Mouse (Mus musculus) cerebellum, adult 8-10 months (tissue): ENCODE results near the gene Sapcd1.
"Not testable (repeated sequence)": the region's sequence is repeated elsewhere in the genome, so short reads cannot be mapped to it uniquely, and the experiment has no call there.

Source experiments
- DNase-seq: peaks from one replicate; pipeline ENCODE4 v3.0.0; 2022

The Sapcd1 gene

GRCm38 (mm10) chr17:35051156-35052086 lies 23.6 kb upstream of the Sapcd1 start:
- peak; percentile 52 for DNase-seq

- peak; percentile 40 for DNase-seq
Observed at GRCm38 (mm10) chr17:35050126-35050750, 22.4 kb upstream of the Sapcd1 start.

GRCm38 (mm10) chr17:35049561-35050016 lies 21.8 kb upstream of the Sapcd1 start, which contains the start of gene Clic1:
Gene Clic1, plus strand, starts transcription at chr17:35049966.
- no peak for DNase-seq

GRCm38 (mm10) chr17:35048932-35049440 lies 21.2 kb upstream of the Sapcd1 start:
- DNase-seq: no peak

GRCm38 (mm10) chr17:35048149-35048931 lies 20.5 kb upstream of the Sapcd1 start:
- peak; percentile 7 for DNase-seq

- DNase-seq: no peak
Observed at GRCm38 (mm10) chr17:35047688-35048087, 19.9 kb upstream of the Sapcd1 start.

- DNase-seq: peak; percentile 94
Observed at GRCm38 (mm10) chr17:35046681-35047455, 19.1 kb upstream of the Sapcd1 start, which contains the start of gene Msh5. Gene Msh5, minus strand, starts transcription at chr17:35046745.

GRCm38 (mm10) chr17:35045807-35046680 lies 18.2 kb upstream of the Sapcd1 start:
- DNase-seq: peak; percentile 39

- DNase-seq: peak; percentile 5
Observed at GRCm38 (mm10) chr17:35044904-35045806, 17.3 kb upstream of the Sapcd1 start.

- DNase-seq: no peak
Observed at GRCm38 (mm10) chr17:35043794-35044193, 16.0 kb upstream of the Sapcd1 start.

GRCm38 (mm10) chr17:35039121-35039873 lies 11.5 kb upstream of the Sapcd1 start:
- DNase-seq: no peak

- DNase-seq: no peak
Observed at GRCm38 (mm10) chr17:35034896-35035295, 7.1 kb upstream of the Sapcd1 start.

- DNase-seq: not testable (repeated sequence)
Observed at GRCm38 (mm10) chr17:35033703-35034102, 5.9 kb upstream of the Sapcd1 start.

- no peak for DNase-seq
Observed at GRCm38 (mm10) chr17:35032323-35032870, 4.6 kb upstream of the Sapcd1 start.

GRCm38 (mm10) chr17:35031880-35032279 lies 4.1 kb upstream of the Sapcd1 start:
- no peak for DNase-seq

- DNase-seq: no peak
Observed at GRCm38 (mm10) chr17:35031272-35031671, 3.5 kb upstream of the Sapcd1 start.

GRCm38 (mm10) chr17:35029691-35030532 lies 2.1 kb upstream of the Sapcd1 start:
- no peak for DNase-seq

- no peak for DNase-seq
Observed at GRCm38 (mm10) chr17:35028315-35028714, 499 bp upstream of the Sapcd1 start.
